Mouse (Mus musculus) MEL (cell line): ENCODE measurements around the gene Ap2b1.
A peak's percentile ranks its signal among the peaks of the same experiment; 100 is the strongest.

ENCODE experiments used
- CTCF ChIP-seq, 3 experiments: IDR thresholded peaks in 2 of 3; conservative IDR thresholded peaks in 1 of 3; 2 replicates each; pipeline ENCODE4 v1.5.1; 2011 to 2012; ENCODE audit warnings: low read length in 3 of 3, low read depth in 2 of 3, mild to moderate bottlenecking in 2 of 3, improper control_type of control experiment in 1 of 3, inconsistent platforms in 1 of 3, mixed read lengths in 1 of 3, moderate library complexity in 1 of 3; ENCODE audit not compliant: control insufficient read depth in 1 of 3, insufficient read depth in 1 of 3, poor library complexity in 1 of 3, severe bottlenecking in 1 of 3
- E2F4 ChIP-seq: IDR thresholded peaks from 2 replicates; pipeline ENCODE4 v1.6.1; 2011; ENCODE audit warnings: low read depth, low read length, improper control_type of control experiment, borderline replicate concordance
- GABPA ChIP-seq: IDR thresholded peaks from 2 replicates; pipeline ENCODE4 v1.6.1; 2012; ENCODE audit warnings: low read depth, mild to moderate bottlenecking, inconsistent platforms, low read length, improper control_type of control experiment, moderate library complexity
- MAX ChIP-seq: IDR thresholded peaks from 2 replicates; pipeline ENCODE4 v1.6.1; 2011; ENCODE audit warnings: low read length, improper control_type of control experiment
- POLR2A ChIP-seq, 2 experiments: IDR thresholded peaks; 2 replicates each; pipeline ENCODE4 v1.6.1; 2011 to 2012; ENCODE audit warnings: low read length in 2 of 2, mild to moderate bottlenecking in 2 of 2, control low read depth in 1 of 2, improper control_type of control experiment in 1 of 2, low read depth in 1 of 2, moderate library complexity in 1 of 2; ENCODE audit not compliant: control insufficient read depth in 1 of 2, insufficient read depth in 1 of 2, poor library complexity in 1 of 2
- ZC3H11A ChIP-seq: IDR thresholded peaks from 2 replicates; pipeline ENCODE4 v1.6.1; 2012; ENCODE audit warnings: low read depth, mild to moderate bottlenecking, inconsistent platforms, low read length, improper control_type of control experiment
- ZNF384 ChIP-seq: IDR thresholded peaks from 2 replicates; pipeline ENCODE4 v1.6.1; 2012; ENCODE audit warnings: low read depth, mild to moderate bottlenecking, inconsistent platforms, low read length, improper control_type of control experiment

DNA sequence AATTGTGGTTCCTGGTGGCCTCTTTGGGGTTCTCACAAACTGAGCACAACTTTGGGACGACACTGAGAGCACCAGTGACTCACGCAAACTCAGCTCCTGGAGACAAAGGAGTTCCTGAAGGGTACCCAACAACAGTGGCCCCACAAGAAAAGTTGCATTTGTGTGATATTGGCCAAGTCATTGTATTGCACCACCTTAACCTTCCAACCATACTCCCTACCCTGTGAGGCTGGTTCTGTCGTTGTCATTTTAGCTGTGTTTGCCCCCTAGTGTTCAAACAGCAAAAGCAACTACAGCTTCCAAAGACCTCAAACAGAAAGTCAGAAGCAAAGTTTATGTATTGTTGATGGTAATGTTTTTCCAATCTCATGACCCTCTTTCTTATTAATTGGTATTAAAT lies 35.7 kb upstream of the Ap2b1 start:
- no peak for TF ChIP-seq POLR2A (IDR thresholded peaks at IDR 0.05; ENCODE audit: control insufficient read depth in 1 of 2, insufficient read depth in 1 of 2, low read depth in 1 of 2, low read length in 2 of 2, poor library complexity in 1 of 2)
- no peak for TF ChIP-seq MAX
- TF ChIP-seq ZNF384: no peak
- peak; percentile 53 to 95 (median 79) for TF ChIP-seq CTCF (IDR thresholded peaks at IDR 0.05 in 2 of 3, conservative IDR thresholded peaks at IDR 0.05 in 1 of 3; ENCODE audit: control insufficient read depth in 1 of 3, insufficient read depth in 1 of 3, low read depth in 2 of 3, low read length in 3 of 3, poor library complexity in 1 of 3, severe bottlenecking in 1 of 3)
- no peak; the same call in 1 of the 2 replicates for TF ChIP-seq ZC3H11A
- TF ChIP-seq E2F4: no peak
- TF ChIP-seq GABPA: no peak
